Mouse (Mus musculus): ENCODE data around the gene Slc18b1. TPM values are rescaled to one million over a fixed set of nuclear protein-coding genes. Genes with fewer than 3 reads are reported as not detected.

The Slc18b1 gene
- polyA plus RNA-seq (2012; rRNA removed): 17.6 and 18.1 TPM in 2 replicates

DNA sequence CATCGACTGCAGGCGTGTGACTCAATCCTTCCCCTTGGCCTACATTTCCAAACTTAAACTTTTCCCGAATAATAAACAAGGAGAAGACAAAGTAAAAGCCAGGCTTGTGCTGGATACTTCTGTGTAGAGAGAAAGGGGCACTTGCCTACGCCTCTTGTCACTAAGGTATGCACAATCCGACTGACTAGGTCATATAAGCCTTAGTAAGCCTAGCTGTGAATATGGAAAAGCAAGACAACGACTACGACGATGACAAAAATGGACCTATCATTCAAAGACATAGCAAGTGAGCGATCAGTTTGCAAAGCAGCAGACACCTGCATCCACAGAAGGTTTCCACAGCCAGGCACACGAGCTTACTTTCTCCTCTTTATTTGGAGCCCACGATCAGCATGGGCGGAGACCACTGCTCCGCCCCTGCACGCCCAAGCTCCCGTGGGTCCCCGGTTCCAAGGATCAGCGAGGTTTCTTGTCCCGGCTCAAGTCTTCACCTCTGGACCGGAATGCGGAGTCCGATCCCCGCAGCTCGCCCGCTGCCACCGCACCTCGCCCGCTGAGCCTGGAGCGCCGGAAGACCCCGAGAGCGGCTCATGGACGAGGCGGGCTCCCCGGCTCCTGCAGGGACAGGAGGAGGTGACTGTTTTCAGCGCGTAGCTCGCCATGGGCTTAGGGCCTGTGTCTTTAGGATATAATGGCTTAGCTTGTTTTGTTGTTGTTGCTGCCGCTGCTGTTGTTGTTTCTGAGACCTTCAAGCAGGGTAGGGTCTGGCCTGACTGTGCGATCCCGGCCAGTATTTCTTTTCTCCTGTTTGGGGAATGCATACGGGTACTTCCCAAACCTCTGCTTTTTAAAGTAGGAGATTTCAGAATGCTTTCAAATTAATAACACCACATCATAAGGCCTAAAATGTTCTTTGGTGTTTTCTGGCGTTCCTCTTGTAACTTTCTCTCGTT lies at the start of gene Slc18b1:
Gene Slc18b1, plus strand, starts transcription at position 436 of the 953 bp plus-strand sequence.
- Histone ChIP-seq H3K27ac (ENCODE audit: insufficient read depth, low read length) (peak within 1 kb of the TSS; percentile 53), H3K4me1 (ENCODE audit: control insufficient read depth, insufficient read depth, low read length) (no peaks in the 10 kb centered on the region; the same call in 1 of the 2 replicates), H3K27me3 (ENCODE audit: control insufficient read depth, insufficient read depth, low read length) (no peaks in the 10 kb centered on the region), H3K4me3 (replicated peaks; ENCODE audit: insufficient read depth, low read depth, low read length) (peak within 1 kb of the TSS; percentile 74)
- no peak for TF ChIP-seq CTCF (IDR thresholded peaks at IDR 0.05; ENCODE audit: borderline replicate concordance, insufficient read depth, low read depth, low read length)
- no peak for TF ChIP-seq POLR2A (IDR thresholded peaks at IDR 0.05; ENCODE audit: borderline replicate concordance, insufficient read depth, low read length)
- WGBS: 1% methylated on average over 43 of the region's 43 CpGs
- DNase-seq: peak; percentile 52 to 69

DNA sequence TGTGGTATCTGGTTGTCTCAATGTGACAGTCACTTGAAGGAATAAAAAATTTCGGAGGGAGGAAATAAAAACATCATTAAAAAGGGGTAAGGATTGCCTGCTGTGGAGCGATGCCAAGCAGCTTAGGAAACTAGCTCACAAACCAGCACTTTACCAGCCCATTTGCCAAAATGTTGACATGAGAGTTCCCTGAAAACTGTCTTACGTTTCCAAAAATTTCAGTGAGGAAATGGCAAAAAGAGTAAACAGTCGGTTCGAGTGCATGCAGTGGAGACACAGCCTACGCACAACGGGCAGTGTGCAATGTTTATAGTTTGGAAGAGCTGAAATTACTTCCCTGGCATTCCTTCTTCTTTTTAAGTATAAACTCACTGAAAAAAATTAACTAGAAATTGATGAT lies 42.6 kb upstream of the Slc18b1 start:
- WGBS: 72% methylated on average over 7 of the region's 7 CpGs
- Histone ChIP-seq H3K27ac (ENCODE audit: insufficient read depth, low read length) (no peak overlapping the region), H3K4me1 (ENCODE audit: control insufficient read depth, insufficient read depth, low read length) (no peaks in the 10 kb centered on the region), H3K4me3 (replicated peaks; ENCODE audit: insufficient read depth, low read depth, low read length) (no peak overlapping the region), H3K27me3 (ENCODE audit: control insufficient read depth, insufficient read depth, low read length) (no peaks in the 10 kb centered on the region)
- TF ChIP-seq CTCF (IDR thresholded peaks at IDR 0.05; ENCODE audit: borderline replicate concordance, insufficient read depth, low read depth, low read length) (no peak), POLR2A (IDR thresholded peaks at IDR 0.05; ENCODE audit: borderline replicate concordance, insufficient read depth, low read length) (no peak)
- no peak for DNase-seq

DNA sequence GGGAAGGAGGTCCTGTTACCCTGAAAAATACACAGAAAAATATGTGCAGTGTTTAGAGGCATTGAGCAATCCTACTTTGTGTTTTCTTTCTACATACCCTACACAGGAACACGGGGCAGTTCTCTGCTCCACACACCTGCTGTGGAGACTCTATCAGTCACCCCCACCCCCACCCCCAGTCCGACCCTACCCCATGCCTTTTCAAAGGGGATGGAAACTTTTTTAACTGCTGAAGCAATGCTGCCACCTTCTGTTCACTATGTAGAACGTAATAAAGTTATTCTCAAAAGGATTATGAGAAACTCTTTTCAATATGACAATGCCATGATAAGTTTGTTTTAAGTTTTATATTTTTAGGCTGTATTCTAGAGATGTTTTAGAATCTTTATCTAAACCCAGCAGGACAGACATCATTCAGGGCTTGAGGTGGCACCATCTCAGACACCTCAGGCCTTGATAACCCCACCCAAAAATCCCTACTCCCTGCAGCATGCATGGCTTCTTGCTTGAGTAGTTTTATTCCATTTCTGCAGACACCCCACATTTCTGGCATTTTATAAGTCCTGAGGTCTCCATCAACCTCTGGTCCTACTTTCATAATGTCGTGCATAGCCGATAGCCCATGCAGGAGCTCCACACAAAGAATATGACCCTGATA lies 19.4 kb upstream of the Slc18b1 start:
- Histone ChIP-seq H3K27me3 (ENCODE audit: control insufficient read depth, insufficient read depth, low read length) (no peaks in the 10 kb centered on the region), H3K27ac (ENCODE audit: insufficient read depth, low read length) (no peak overlapping the region), H3K4me3 (replicated peaks; ENCODE audit: insufficient read depth, low read depth, low read length) (no peak overlapping the region), H3K4me1 (ENCODE audit: control insufficient read depth, insufficient read depth, low read length) (no peaks in the 10 kb centered on the region)
- DNase-seq: no peak
- TF ChIP-seq CTCF (IDR thresholded peaks at IDR 0.05; ENCODE audit: borderline replicate concordance, insufficient read depth, low read depth, low read length): no peak
- no peak for TF ChIP-seq POLR2A (IDR thresholded peaks at IDR 0.05; ENCODE audit: borderline replicate concordance, insufficient read depth, low read length)
- 32% methylated on average over 5 of the region's 5 CpGs for WGBS

DNA sequence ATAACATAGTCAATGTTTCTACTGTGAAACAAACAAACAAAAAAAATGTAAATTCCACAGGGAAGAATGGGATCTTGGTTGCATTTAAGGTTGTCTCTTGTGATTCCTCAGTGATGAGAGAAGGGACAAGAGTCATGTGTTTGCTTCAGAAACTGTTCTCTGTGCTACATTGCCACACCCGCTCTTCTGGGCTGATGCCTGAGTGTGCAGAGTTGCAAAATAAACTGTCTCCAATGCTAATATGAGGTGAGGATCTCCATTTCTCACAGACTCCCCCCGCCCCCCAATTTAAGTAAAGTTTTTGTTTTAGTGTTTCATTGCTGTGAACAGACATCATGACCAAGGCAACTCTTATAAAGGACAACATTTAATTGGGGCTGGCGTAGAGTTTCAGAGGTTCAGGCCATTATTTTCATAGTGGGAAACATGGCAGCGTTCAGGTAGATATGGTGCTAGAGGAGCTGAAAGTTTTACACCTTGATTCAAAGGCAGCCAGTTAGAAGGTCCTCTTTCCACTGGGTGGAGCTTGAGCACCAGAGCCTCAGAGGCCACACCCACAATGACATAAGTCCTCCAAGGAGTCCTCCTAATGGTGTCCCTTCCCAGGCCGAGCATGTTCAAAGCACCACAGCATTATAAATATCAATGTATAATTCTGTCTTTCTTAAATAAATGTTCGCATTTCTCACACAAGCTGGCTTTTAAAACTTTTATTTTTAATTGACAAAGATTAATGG lies 16.1 kb upstream of the Slc18b1 start:
- no peak overlapping the region for H3K4me3 ChIP-seq (replicated peaks; ENCODE audit: insufficient read depth, low read depth, low read length)
- no peak for DNase-seq
- 0 out of 2 replicates have a peak, but pooled peaks cover under 1% of the 10 kb centered on the region for H3K4me1 ChIP-seq (ENCODE audit: control insufficient read depth, insufficient read depth, low read length)
- 88% methylated on average over 6 of the region's 6 CpGs for WGBS
- H3K27me3 ChIP-seq (ENCODE audit: control insufficient read depth, insufficient read depth, low read length): no peaks in the 10 kb centered on the region
- no peak overlapping the region for H3K27ac ChIP-seq (ENCODE audit: insufficient read depth, low read length)
- TF ChIP-seq POLR2A (IDR thresholded peaks at IDR 0.05; ENCODE audit: borderline replicate concordance, insufficient read depth, low read length): no peak
- TF ChIP-seq CTCF (IDR thresholded peaks at IDR 0.05; ENCODE audit: borderline replicate concordance, insufficient read depth, low read depth, low read length): no peak

DNA sequence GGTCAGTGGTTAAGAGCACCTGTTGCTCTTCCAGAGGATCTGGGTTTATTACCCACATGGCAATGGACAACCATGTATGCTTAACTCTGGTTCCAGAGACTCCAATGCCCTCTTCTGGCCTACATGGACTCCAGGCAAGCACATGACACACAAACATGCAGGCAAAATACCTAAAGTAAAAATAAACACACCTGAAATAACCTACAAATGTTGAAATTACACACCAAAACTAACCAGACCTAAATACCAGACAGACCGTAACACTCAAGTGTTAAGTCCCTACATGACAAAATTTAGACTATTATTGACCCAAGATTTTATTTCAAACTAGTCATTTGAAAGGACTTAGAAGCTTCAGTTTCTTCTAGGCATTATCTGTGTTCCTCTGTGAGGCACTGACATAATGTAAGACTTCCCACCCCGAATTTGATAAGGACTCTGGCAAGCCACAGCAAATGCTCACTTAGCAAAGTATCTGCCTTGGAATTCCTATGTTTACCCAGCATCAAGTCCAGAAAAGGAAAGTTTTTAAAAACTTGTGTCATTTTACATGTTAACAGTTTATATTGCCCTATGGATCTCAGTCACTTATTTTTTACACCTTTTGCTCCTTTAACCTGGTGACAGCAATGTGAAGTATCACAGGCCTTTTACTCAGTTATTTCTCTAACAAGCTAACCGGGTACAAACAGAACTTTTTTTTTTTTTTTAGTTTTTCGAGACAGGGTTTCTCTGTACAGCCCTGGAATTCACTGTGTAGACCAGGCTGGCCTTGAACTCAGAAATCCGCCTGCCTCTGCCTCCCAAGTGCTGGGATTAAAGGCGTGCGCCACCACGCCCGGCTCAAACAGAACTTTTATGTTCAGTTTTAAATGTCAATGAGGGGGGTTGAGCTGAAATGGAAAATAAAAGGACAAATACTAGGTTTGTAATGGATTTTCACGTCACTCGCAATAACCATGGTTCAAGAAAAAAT lies 14.7 kb upstream of the Slc18b1 start:
- TF ChIP-seq CTCF (IDR thresholded peaks at IDR 0.05; ENCODE audit: borderline replicate concordance, insufficient read depth, low read depth, low read length) (no peak), POLR2A (IDR thresholded peaks at IDR 0.05; ENCODE audit: borderline replicate concordance, insufficient read depth, low read length) (no peak)
- H3K27ac ChIP-seq (ENCODE audit: insufficient read depth, low read length): no peak overlapping the region
- no peak for DNase-seq
- no peak overlapping the region for H3K4me3 ChIP-seq (replicated peaks; ENCODE audit: insufficient read depth, low read depth, low read length)
- H3K27me3 ChIP-seq (ENCODE audit: control insufficient read depth, insufficient read depth, low read length): no peaks in the 10 kb centered on the region
- 85% methylated on average over 11 of the region's 11 CpGs for whole genome bisulfite sequencing
- H3K4me1 ChIP-seq (ENCODE audit: control insufficient read depth, insufficient read depth, low read length): 0 out of 2 replicates have a peak, but pooled peaks cover 2% of the 10 kb centered on the region

DNA sequence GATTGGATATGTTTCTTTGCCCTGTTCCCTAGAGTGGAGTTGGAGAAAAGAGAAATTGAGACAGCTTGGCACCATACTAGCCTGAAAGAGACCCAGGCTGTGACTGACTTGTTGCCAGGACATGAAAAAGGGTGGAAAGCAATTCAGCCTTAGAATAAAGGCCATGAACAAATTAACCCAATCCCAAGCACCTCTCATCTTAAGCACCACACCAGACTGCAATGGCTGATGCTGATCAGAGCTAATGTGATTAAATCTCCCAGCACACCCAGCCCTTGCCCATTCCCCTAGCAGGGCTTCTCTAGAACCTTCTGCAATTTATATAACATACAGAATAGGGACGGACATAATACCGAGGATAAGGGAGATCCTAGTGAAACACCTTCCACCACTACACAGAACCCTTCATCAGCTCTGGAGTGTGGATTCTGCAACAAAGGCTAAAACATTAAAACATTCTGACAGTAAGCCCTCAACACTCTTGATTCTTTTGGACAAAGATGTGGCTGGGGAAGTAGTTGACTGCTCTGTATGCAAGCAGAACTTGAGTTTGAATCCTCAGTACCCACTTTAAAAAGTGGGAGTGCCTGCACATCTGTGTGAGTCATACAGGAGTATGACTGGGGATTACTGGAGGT lies 13.8 kb upstream of the Slc18b1 start:
- no peaks in the 10 kb centered on the region for H3K27me3 ChIP-seq (ENCODE audit: control insufficient read depth, insufficient read depth, low read length)
- TF ChIP-seq CTCF (IDR thresholded peaks at IDR 0.05; ENCODE audit: borderline replicate concordance, insufficient read depth, low read depth, low read length): no peak
- no peak for TF ChIP-seq POLR2A (IDR thresholded peaks at IDR 0.05; ENCODE audit: borderline replicate concordance, insufficient read depth, low read length)
- H3K4me1 ChIP-seq (ENCODE audit: control insufficient read depth, insufficient read depth, low read length): 0 out of 2 replicates have a peak, but pooled peaks cover 2% of the 10 kb centered on the region
- 38% methylated on average over 2 of the region's 2 CpGs for WGBS
- H3K27ac ChIP-seq (ENCODE audit: insufficient read depth, low read length): no peak overlapping the region
- DNase-seq: no peak
- H3K4me3 ChIP-seq (replicated peaks; ENCODE audit: insufficient read depth, low read depth, low read length): no peak overlapping the region

Data from cerebellum, adult 2 months (tissue).